Mouse (Mus musculus): Measurements from ENCODE around the gene Olfr544. TPM values are rescaled to one million over a fixed set of nuclear protein-coding genes. Genes with fewer than 3 reads are reported as not detected.

Gene Olfr544
- polyA plus RNA-seq, 1 experiment from 2014 or later: not detected

Other genes with a start within 250 kb of the Olfr544 start
- 47.6 and 62.6 TPM in 2 replicates for gene Rhog, start 232.3 kb downstream of the Olfr544 start, polyA plus RNA-seq (2014; fragmentation: Nextera tagmentation; extraction: Ambion mirVana)
- gene Stim1, start 220.5 kb downstream of the Olfr544 start, polyA plus RNA-seq (2014; fragmentation: Nextera tagmentation; extraction: Ambion mirVana): 8.1 and 11.6 TPM in 2 replicates
- 159 and 198 TPM in 2 replicates for gene Rrm1, start 46.6 kb downstream of the Olfr544 start, polyA plus RNA-seq (2014; fragmentation: Nextera tagmentation; extraction: Ambion mirVana)
- gene Olfr543, start 6.6 kb downstream of the Olfr544 start, polyA plus RNA-seq (2014; fragmentation: Nextera tagmentation; extraction: Ambion mirVana): 0.63 and 0.80 TPM in 2 replicates
- not detected in 2 replicates for gene Olfr545, start 11.3 kb upstream of the Olfr544 start, polyA plus RNA-seq (2014; fragmentation: Nextera tagmentation; extraction: Ambion mirVana)
- gene Olfr547, start 46.4 kb upstream of the Olfr544 start, polyA plus RNA-seq (2014; fragmentation: Nextera tagmentation; extraction: Ambion mirVana): not detected in 2 replicates
- gene Olfr548-ps1, start 52.6 kb upstream of the Olfr544 start, polyA plus RNA-seq (2014; fragmentation: Nextera tagmentation; extraction: Ambion mirVana): not detected in 2 replicates
- not detected in 2 replicates for gene Olfr549, start 61.6 kb upstream of the Olfr544 start, polyA plus RNA-seq (2014; fragmentation: Nextera tagmentation; extraction: Ambion mirVana)
- gene Trim21, start 77.2 kb upstream of the Olfr544 start, polyA plus RNA-seq (2014; fragmentation: Nextera tagmentation; extraction: Ambion mirVana): 0.68 and 1.5 TPM in 2 replicates
- gene Olfr550, start 83.1 kb upstream of the Olfr544 start, polyA plus RNA-seq (2014; fragmentation: Nextera tagmentation; extraction: Ambion mirVana): not detected in 2 replicates
- not detected in 2 replicates for gene Olfr551, start 103.6 kb upstream of the Olfr544 start, polyA plus RNA-seq (2014; fragmentation: Nextera tagmentation; extraction: Ambion mirVana)
- gene Olfr552, start 109.5 kb upstream of the Olfr544 start, polyA plus RNA-seq (2014; fragmentation: Nextera tagmentation; extraction: Ambion mirVana): not detected in 2 replicates
- gene Olfr553, start 129.9 kb upstream of the Olfr544 start, polyA plus RNA-seq (2014; fragmentation: Nextera tagmentation; extraction: Ambion mirVana): not detected in 2 replicates
- not detected in 2 replicates for gene Olfr554, start 150.1 kb upstream of the Olfr544 start, polyA plus RNA-seq (2014; fragmentation: Nextera tagmentation; extraction: Ambion mirVana)
- not detected in 2 replicates for gene Olfr555, start 170.5 kb upstream of the Olfr544 start, polyA plus RNA-seq (2014; fragmentation: Nextera tagmentation; extraction: Ambion mirVana)
- not detected in 2 replicates for gene Olfr556, start 176.6 kb upstream of the Olfr544 start, polyA plus RNA-seq (2014; fragmentation: Nextera tagmentation; extraction: Ambion mirVana)
- 10.4 and 15.4 TPM in 2 replicates for gene Trim68, start 199.0 kb upstream of the Olfr544 start, polyA plus RNA-seq (2014; fragmentation: Nextera tagmentation; extraction: Ambion mirVana)
- gene Olfr557, start 207.6 kb upstream of the Olfr544 start, polyA plus RNA-seq (2014; fragmentation: Nextera tagmentation; extraction: Ambion mirVana): not detected in 2 replicates
- 0.20 and 0.36 TPM in 2 replicates for gene Olfr558, start 213.9 kb upstream of the Olfr544 start, polyA plus RNA-seq (2014; fragmentation: Nextera tagmentation; extraction: Ambion mirVana)
- not detected in 2 replicates for gene Olfr33, start 230.8 kb upstream of the Olfr544 start, polyA plus RNA-seq (2014; fragmentation: Nextera tagmentation; extraction: Ambion mirVana)
- gene Olfr559, start 239.2 kb upstream of the Olfr544 start, polyA plus RNA-seq (2014; fragmentation: Nextera tagmentation; extraction: Ambion mirVana): not detected in 2 replicates

Data from kidney, embryonic 14.5 days (tissue).